Mouse (Mus musculus) heart, embryonic 11.5 days (tissue): ENCODE measurements at regions not wholly inside any gene's neighbourhood (a gene's known extent, or its start where the extent isn't known, plus 50 kb on each side); places are given as distances from the start of the nearest gene placed in this dataset.
"Not testable (repeated sequence)": the region's sequence is repeated elsewhere in the genome, so short reads cannot be mapped to it uniquely, and the experiment has no call there.

ENCODE experiments used
- ATAC-seq: fragments of 200-750 bp; cut with Nextera tagmentation; replicated peaks from 2 replicates; pipeline ENCODE4 v1.8.0; 2017; ENCODE audit warnings: moderate library complexity; ENCODE audit not compliant: insufficient number of reproducible peaks, low FRiP score, low TSS enrichment
- H3K27ac ChIP-seq: fragments of 300-500 bp; sonication (generic); 2 replicates; pipeline ENCODE4 v1.5.1; 2014; ENCODE audit warnings: mild to moderate bottlenecking, low read depth, low read length
- H3K27me3 ChIP-seq: fragments of 300-500 bp; sonication (generic); 2 replicates; pipeline ENCODE4 v1.6.1; 2014; ENCODE audit warnings: mild to moderate bottlenecking, low read length, mixed read lengths; ENCODE audit not compliant: control insufficient read depth, insufficient read depth
- H3K36me3 ChIP-seq: fragments of 300-500 bp; sonication (generic); 2 replicates; pipeline ENCODE4 v1.6.1; 2014; ENCODE audit warnings: mild to moderate bottlenecking, low read length, moderate library complexity, mixed read lengths; ENCODE audit not compliant: control insufficient read depth, insufficient read depth
- H3K4me1 ChIP-seq: fragments of 300-500 bp; sonication (generic); 2 replicates; pipeline ENCODE4 v1.6.1; 2014; ENCODE audit warnings: low read length; ENCODE audit not compliant: control insufficient read depth, insufficient read depth
- H3K4me2 ChIP-seq: fragments of 300-500 bp; sonication (generic); 2 replicates; pipeline ENCODE4 v1.6.1; 2014; ENCODE audit warnings: mild to moderate bottlenecking, moderate library complexity
- H3K4me3 ChIP-seq: fragments of 300-500 bp; sonication (generic); 2 replicates; pipeline ENCODE4 v1.5.1; 2014; ENCODE audit warnings: low read depth, low read length
- H3K9ac ChIP-seq: fragments of 300-500 bp; sonication (generic); 2 replicates; pipeline ENCODE4 v1.6.1; 2014; ENCODE audit warnings: mild to moderate bottlenecking, low read depth, low read length, moderate library complexity
- H3K9me3 ChIP-seq: fragments of 300-500 bp; sonication (generic); replicated peaks from 2 replicates; pipeline ENCODE4 v1.6.1; 2016; ENCODE audit warnings: low read length; ENCODE audit not compliant: control insufficient read depth
- WGBS: fragments of 180-500 bp; shearing (Covaris S2); extraction: QIAGEN DNeasy Blood & Tissue Kit; methylation state at CpG from one replicate; pipeline ENCODE4 v1.1.7; 2014; ENCODE audit not compliant: insufficient replicate concordance; 5-methylcytosine and 5-hydroxymethylcytosine counted together

- Histone ChIP-seq H3K9me3 (no peaks in the 10 kb centered on the region), H3K36me3 (no peaks in the 10 kb centered on the region), H3K4me3 (no peak overlapping the region), H3K27me3 (peaks cover 5% of the 10 kb centered on the region), H3K4me1 (no peaks in the 10 kb centered on the region), H3K4me2 (no peak overlapping the region), H3K9ac (no peak overlapping the region), H3K27ac (no peak overlapping the region)
- 88% methylated on average over 1 of the region's 1 CpGs for WGBS
- ATAC-seq: no peak
Observed at GRCm38 (mm10) chr2:17902616-17903015, 94.1 kb downstream of the H2al2a start.

GRCm38 (mm10) chr2:17900202-17900601 lies 96.6 kb downstream of the H2al2a start:
- Histone ChIP-seq H3K27me3 (peaks cover 5% of the 10 kb centered on the region), H3K9ac (no peak overlapping the region)
- no peak for ATAC-seq

GRCm38 (mm10) chr2:17898780-17899179 lies 98.0 kb downstream of the H2al2a start:
- no peak for ATAC-seq
- H3K9me3 ChIP-seq: no peaks in the 10 kb centered on the region
- 35% methylated on average over 3 of the region's 3 CpGs for WGBS
- peaks cover 5% of the 10 kb centered on the region for H3K27me3 ChIP-seq
- no peaks in the 10 kb centered on the region for H3K36me3 ChIP-seq
- H3K9ac ChIP-seq: no peak overlapping the region
- H3K27ac ChIP-seq: no peak overlapping the region
- no peak overlapping the region for H3K4me2 ChIP-seq
- no peak overlapping the region for H3K4me3 ChIP-seq
- no peaks in the 10 kb centered on the region for H3K4me1 ChIP-seq

More at GRCm38 (mm10) chr2:17900202-17900601, 96.6 kb downstream of the H2al2a start:
- Histone ChIP-seq H3K4me2 (no peak overlapping the region; the same call in 1 of the 2 replicates), H3K4me3 (no peak overlapping the region), H3K9me3 (no peaks in the 10 kb centered on the region), H3K36me3 (no peaks in the 10 kb centered on the region), H3K4me1 (no peaks in the 10 kb centered on the region), H3K27ac (no peak overlapping the region)
- 38% methylated on average over 7 of the region's 8 CpGs for WGBS

- Histone ChIP-seq H3K9ac (no peak overlapping the region), H3K36me3 (no peaks in the 10 kb centered on the region), H3K27me3 (peaks cover 3% of the 10 kb centered on the region), H3K4me1 (no peaks in the 10 kb centered on the region), H3K4me2 (no peak overlapping the region), H3K4me3 (no peak overlapping the region), H3K27ac (no peak overlapping the region), H3K9me3 (no peaks in the 10 kb centered on the region)
- 84% methylated on average over 2 of the region's 2 CpGs for WGBS
- no peak for ATAC-seq
Observed at GRCm38 (mm10) chr2:17896036-17896435, 100.7 kb downstream of the H2al2a start.

GRCm38 (mm10) chr2:17892661-17893060 lies 104.1 kb downstream of the H2al2a start:
- H3K9ac ChIP-seq, H3K4me2 ChIP-seq, H3K27me3 ChIP-seq, H3K9me3 ChIP-seq, H3K4me1 ChIP-seq, H3K4me3 ChIP-seq, H3K36me3 ChIP-seq, H3K27ac ChIP-seq, ATAC-seq: not testable (repeated sequence)
- WGBS: 89% methylated on average over 7 of the region's 7 CpGs

GRCm38 (mm10) chr2:17887699-17888098 lies 109.1 kb downstream of the H2al2a start:
- no peak for ATAC-seq
- no peak overlapping the region for H3K27ac ChIP-seq
- 55% methylated on average over 3 of the region's 3 CpGs for WGBS
- no peaks in the 10 kb centered on the region for H3K4me1 ChIP-seq
- no peaks in the 10 kb centered on the region for H3K36me3 ChIP-seq
- no peaks in the 10 kb centered on the region for H3K9me3 ChIP-seq
- H3K27me3 ChIP-seq: no peaks in the 10 kb centered on the region
- H3K9ac ChIP-seq: no peak overlapping the region
- H3K4me2 ChIP-seq: no peak overlapping the region
- H3K4me3 ChIP-seq: no peak overlapping the region

GRCm38 (mm10) chr2:17882389-17882788 lies 114.4 kb downstream of the H2al2a start:
- Histone ChIP-seq H3K27me3 (no peaks in the 10 kb centered on the region), H3K4me2 (no peak overlapping the region), H3K9me3 (no peaks in the 10 kb centered on the region), H3K9ac (no peak overlapping the region), H3K36me3 (no peaks in the 10 kb centered on the region), H3K4me3 (no peak overlapping the region), H3K4me1 (no peaks in the 10 kb centered on the region), H3K27ac (no peak overlapping the region)
- 69% methylated on average over 12 of the region's 12 CpGs for WGBS
- ATAC-seq: no peak

- no peak overlapping the region for H3K27ac ChIP-seq
- WGBS: 57% methylated on average over 11 of the region's 11 CpGs
- no peak for ATAC-seq
Observed at GRCm38 (mm10) chr2:17880800-17881717, 115.7 kb downstream of the H2al2a start.

GRCm38 (mm10) chr2:17877901-17878300 lies 118.9 kb downstream of the H2al2a start:
- Histone ChIP-seq H3K27ac (no peak overlapping the region), H3K4me1 (no peaks in the 10 kb centered on the region), H3K36me3 (no peaks in the 10 kb centered on the region), H3K9me3 (no peaks in the 10 kb centered on the region), H3K4me2 (no peak overlapping the region), H3K4me3 (no peak overlapping the region), H3K9ac (no peak overlapping the region), H3K27me3 (no peaks in the 10 kb centered on the region)
- no peak for ATAC-seq
- WGBS: 79% methylated on average over 1 of the region's 1 CpGs

More at GRCm38 (mm10) chr2:17880800-17881717, 115.7 kb downstream of the H2al2a start:
- Histone ChIP-seq H3K36me3 (no peaks in the 10 kb centered on the region), H3K4me2 (no peak overlapping the region), H3K4me3 (no peak overlapping the region), H3K9me3 (no peaks in the 10 kb centered on the region), H3K9ac (no peak overlapping the region), H3K4me1 (no peaks in the 10 kb centered on the region), H3K27me3 (no peaks in the 10 kb centered on the region)
